Mouse (Mus musculus): Measurements from ENCODE around the gene Commd2.

Commd2 gene

GRCm38 (mm10) chr3:57612430-57612997 is 39.0 kb downstream of the Commd2 start:
- peak; percentile 91 for DNase-seq

- no peak for DNase-seq
These were observed 39.7 kb downstream of the Commd2 start for GRCm38 (mm10) chr3:57611776-57612175.

- DNase-seq = peak; percentile 97
These were observed 46.9 kb downstream of the Commd2 start for GRCm38 (mm10) chr3:57604618-57605015.

- peak; percentile 71 for DNase-seq
These were observed 47.5 kb downstream of the Commd2 start for GRCm38 (mm10) chr3:57603891-57604617.

GRCm38 (mm10) chr3:57602610-57603009 is 48.9 kb downstream of the Commd2 start:
- DNase-seq = peak; percentile 90

- peak; percentile 86 for DNase-seq
These were observed 54.9 kb downstream of the Commd2 start for GRCm38 (mm10) chr3:57596566-57596965.

GRCm38 (mm10) chr3:57595506-57595905 is 56.0 kb downstream of the Commd2 start:
- no peak for DNase-seq
